Mouse (Mus musculus): Measurements from ENCODE around the gene Colgalt1. TPM values are rescaled to one million over a fixed set of nuclear protein-coding genes. Genes with fewer than 3 reads are reported as not detected.

The Colgalt1 gene
- total RNA-seq, 2 experiments from 2014 or later: 35.6 to 39.3 TPM

GRCm38 (mm10) chr8:71619786-71620185 is 9.0 kb downstream of the Colgalt1 start:
- peak; percentile 37 for DNase-seq
- intact Hi-C loops (cut with DNase I; ENCODE audit: low total_unique reads): no loop called here

- intact Hi-C loops (cut with DNase I; ENCODE audit: low total_unique reads): no loop called here
- no peak for DNase-seq
These were observed 14.3 kb downstream of the Colgalt1 start for GRCm38 (mm10) chr8:71625088-71625487.

- intact Hi-C loops (cut with DNase I; ENCODE audit: low total_unique reads): no loop called here
These were observed 16.0 kb downstream of the Colgalt1 start for GRCm38 (mm10) chr8:71626753-71627152.

GRCm38 (mm10) chr8:71627265-71628099 is 16.7 kb downstream of the Colgalt1 start:
- intact Hi-C loops (cut with DNase I; ENCODE audit: low total_unique reads): no loop called here
- DNase-seq: no peak

More at GRCm38 (mm10) chr8:71626753-71627152, 16.0 kb downstream of the Colgalt1 start:
- DNase-seq: no peak

GRCm38 (mm10) chr8:71628396-71629095 is 17.7 kb downstream of the Colgalt1 start:
- no peak for DNase-seq
- intact Hi-C loops (cut with DNase I; ENCODE audit: low total_unique reads): no loop called here

GRCm38 (mm10) chr8:71629096-71629697 is 18.4 kb downstream of the Colgalt1 start:
- DNase-seq: peak; percentile 89
- intact Hi-C loops (cut with DNase I; ENCODE audit: low total_unique reads): no loop called here

- DNase-seq: peak; percentile 42
- intact Hi-C loops (cut with DNase I; ENCODE audit: low total_unique reads): no loop called here
These were observed 19.0 kb downstream of the Colgalt1 start for GRCm38 (mm10) chr8:71629781-71630212.

GRCm38 (mm10) chr8:71630761-71631160 is 20.0 kb downstream of the Colgalt1 start:
- intact Hi-C loops (cut with DNase I; ENCODE audit: low total_unique reads): no loop called here
- DNase-seq: no peak

GRCm38 (mm10) chr8:71631897-71632296 is 21.1 kb downstream of the Colgalt1 start:
- intact Hi-C loops (cut with DNase I; ENCODE audit: low total_unique reads): no loop called here
- no peak for DNase-seq

- peak; percentile 61 for DNase-seq
- intact Hi-C loops (cut with DNase I; ENCODE audit: low total_unique reads): no loop called here
These were observed 22.4 kb downstream of the Colgalt1 start for GRCm38 (mm10) chr8:71633164-71633563.

GRCm38 (mm10) chr8:71633981-71634667 is 23.3 kb downstream of the Colgalt1 start:
- peak; percentile 39 for DNase-seq
- intact Hi-C loops (cut with DNase I; ENCODE audit: low total_unique reads): no loop called here

- intact Hi-C loops (cut with DNase I; ENCODE audit: low total_unique reads): no loop called here
- no peak for DNase-seq
These were observed 26.6 kb downstream of the Colgalt1 start for GRCm38 (mm10) chr8:71637149-71638095.

- intact Hi-C loops (cut with DNase I; ENCODE audit: low total_unique reads): no loop called here
- DNase-seq: no peak
These were observed 27.5 kb downstream of the Colgalt1 start for GRCm38 (mm10) chr8:71638321-71638720.

- no peak for DNase-seq
- intact Hi-C loops (cut with DNase I; ENCODE audit: low total_unique reads): no loop called here
These were observed 28.5 kb downstream of the Colgalt1 start for GRCm38 (mm10) chr8:71639318-71639717.

- DNase-seq: no peak
- intact Hi-C loops (cut with DNase I; ENCODE audit: low total_unique reads): no loop called here
These were observed 34.7 kb downstream of the Colgalt1 start for GRCm38 (mm10) chr8:71645510-71645909.

- intact Hi-C loops (cut with DNase I; ENCODE audit: low total_unique reads): no loop called here
These were observed 43.8 kb downstream of the Colgalt1 start for GRCm38 (mm10) chr8:71654600-71654999.

GRCm38 (mm10) chr8:71657816-71658215 is 47.0 kb downstream of the Colgalt1 start:
- DNase-seq: no peak
- intact Hi-C loops (cut with DNase I; ENCODE audit: low total_unique reads): loop anchor here (5.0 kb wide), 2 partner anchors 61 to 216 kb away; partner anchors contain the start of gene Fam129c

More at GRCm38 (mm10) chr8:71654600-71654999, 43.8 kb downstream of the Colgalt1 start:
- DNase-seq: no peak

GRCm38 (mm10) chr8:71658515-71659049 is 47.8 kb downstream of the Colgalt1 start:
- intact Hi-C loops (cut with DNase I; ENCODE audit: low total_unique reads): loop anchor here (5.0 kb wide), 2 partner anchors 61 to 216 kb away; partner anchors contain the start of gene Fam129c
- no peak for DNase-seq
